Mouse (Mus musculus) layer of hippocampus, postnatal 14 days (tissue): ENCODE results near the gene Tmed8. TPM values are rescaled to one million over a fixed set of nuclear protein-coding genes. Genes with fewer than 3 reads are reported as not detected.

Experiments
- total RNA-seq, 2 experiments: library from RNA; stranded (reverse); gene quantifications; 2 replicates each; pipeline ENCODE4 v1.2.3; 2021

Tmed8 gene
- total RNA-seq, 2 experiments from 2014 or later = 26.4 to 26.7 TPM

Other genes with a start within 250 kb of the Tmed8 start
- gene Zdhhc22, start 210.0 kb downstream of the Tmed8 start, total RNA-seq = 10 to 100 TPM in 1 of 2 experiments, 1 to 10 TPM in 1; 9.3 to 22.9 TPM
- gene Tmem63c, start 179.1 kb downstream of the Tmed8 start, total RNA-seq = 10 to 100 TPM; 30.3 to 33.4 TPM
- 1 to 10 TPM; 1.5 to 2.6 TPM for gene Ngb, start 97.9 kb downstream of the Tmed8 start, total RNA-seq
- gene Gstz1, start 53.3 kb downstream of the Tmed8 start, total RNA-seq = 10 to 100 TPM; 48.6 to 49.3 TPM
- 10 to 100 TPM; 19.0 to 21.3 TPM for gene Pomt2, start 52.5 kb downstream of the Tmed8 start, total RNA-seq
- gene Samd15, start 731 bp downstream of the Tmed8 start, total RNA-seq = 1 to 10 TPM; 2.5 to 3.7 TPM
- 1 to 10 TPM in 1 of 2 experiments, under 1 TPM in 1; 0.93 to 1.2 TPM for gene Noxred1, start 38.3 kb upstream of the Tmed8 start, total RNA-seq
- 10 to 100 TPM; 57.5 to 66.0 TPM for gene Vipas39, start 65.8 kb upstream of the Tmed8 start, total RNA-seq
- gene Ahsa1, start 66.0 kb upstream of the Tmed8 start, total RNA-seq = 100 to 1,000 TPM; 147 to 157 TPM
- under 1 TPM; 0.52 to 0.60 TPM for gene Ism2, start 99.3 kb upstream of the Tmed8 start, total RNA-seq
- 10 to 100 TPM; 50.3 to 60.5 TPM for gene Sptlc2, start 187.9 kb upstream of the Tmed8 start, total RNA-seq
- gene Slirp, start 243.4 kb upstream of the Tmed8 start, total RNA-seq = 10 to 100 TPM; 87.3 to 94.3 TPM
- gene Alkbh1, start 243.6 kb upstream of the Tmed8 start, total RNA-seq = 10 to 100 TPM; 16.7 to 18.5 TPM